Mouse (Mus musculus) adrenal gland, postnatal 25 days (tissue): ENCODE results near the gene Bmpr1b. TPM values are rescaled to one million over a fixed set of nuclear protein-coding genes. Genes with fewer than 3 reads are reported as not detected.

Experiments
- DNase-seq: peaks from one replicate; pipeline ENCODE4 v3.0.0; 2021; ENCODE audit warnings: mixed read lengths
- total RNA-seq: library from RNA; stranded (reverse); gene quantifications from 2 replicates; pipeline ENCODE4 v1.2.3, GENCODE M21; 2021

Bmpr1b gene
- total RNA-seq, 1 experiment from 2014 or later = 1.2 TPM

- DNase-seq = no peak
Observed at GRCm38 (mm10) chr3:142113208-142113607, 56.0 kb downstream of the Bmpr1b start.

GRCm38 (mm10) chr3:142106227-142106626 lies 63.0 kb downstream of the Bmpr1b start:
- DNase-seq = no peak

GRCm38 (mm10) chr3:142104027-142104805 lies 65.0 kb downstream of the Bmpr1b start:
- DNase-seq = no peak

- no peak for DNase-seq
Observed at GRCm38 (mm10) chr3:142103622-142104021, 65.6 kb downstream of the Bmpr1b start.

GRCm38 (mm10) chr3:142099151-142099550 lies 70.1 kb downstream of the Bmpr1b start:
- no peak for DNase-seq

GRCm38 (mm10) chr3:142094049-142094448 lies 75.2 kb downstream of the Bmpr1b start:
- no peak for DNase-seq

- DNase-seq = no peak
Observed at GRCm38 (mm10) chr3:142089684-142090083, 79.5 kb downstream of the Bmpr1b start.

- DNase-seq = no peak
Observed at GRCm38 (mm10) chr3:142085938-142086337, 83.3 kb downstream of the Bmpr1b start.

- DNase-seq = no peak
Observed at GRCm38 (mm10) chr3:142084091-142084490, 85.1 kb downstream of the Bmpr1b start.

- no peak for DNase-seq
Observed at GRCm38 (mm10) chr3:142077723-142078302, 91.4 kb downstream of the Bmpr1b start.

GRCm38 (mm10) chr3:142071601-142072000 lies 97.6 kb downstream of the Bmpr1b start:
- no peak for DNase-seq

- DNase-seq = no peak
Observed at GRCm38 (mm10) chr3:142066792-142067346, 102.4 kb downstream of the Bmpr1b start.

- DNase-seq = no peak
Observed at GRCm38 (mm10) chr3:142065111-142065510, 104.1 kb downstream of the Bmpr1b start.

GRCm38 (mm10) chr3:142063536-142064226 lies 105.5 kb downstream of the Bmpr1b start:
- no peak for DNase-seq

GRCm38 (mm10) chr3:142061267-142061666 lies 108.0 kb downstream of the Bmpr1b start:
- DNase-seq = no peak

GRCm38 (mm10) chr3:142059890-142060289 lies 109.3 kb downstream of the Bmpr1b start:
- DNase-seq = no peak

- DNase-seq = no peak
Observed at GRCm38 (mm10) chr3:142050681-142051080, 118.5 kb downstream of the Bmpr1b start.

- DNase-seq = no peak
Observed at GRCm38 (mm10) chr3:142049610-142050009, 119.6 kb downstream of the Bmpr1b start.

- DNase-seq = no peak
Observed at GRCm38 (mm10) chr3:142049093-142049492, 120.1 kb downstream of the Bmpr1b start.

GRCm38 (mm10) chr3:142048493-142048892 lies 120.7 kb downstream of the Bmpr1b start:
- DNase-seq = no peak

GRCm38 (mm10) chr3:142043463-142043862 lies 125.8 kb downstream of the Bmpr1b start:
- DNase-seq = no peak

GRCm38 (mm10) chr3:142043006-142043405 lies 126.2 kb downstream of the Bmpr1b start:
- DNase-seq = no peak

- no peak for DNase-seq
Observed at GRCm38 (mm10) chr3:142040345-142040744, 128.9 kb downstream of the Bmpr1b start.
